13 mouse cellular contexts compared by ENCODE assay signal in the genomic region with DNA sequence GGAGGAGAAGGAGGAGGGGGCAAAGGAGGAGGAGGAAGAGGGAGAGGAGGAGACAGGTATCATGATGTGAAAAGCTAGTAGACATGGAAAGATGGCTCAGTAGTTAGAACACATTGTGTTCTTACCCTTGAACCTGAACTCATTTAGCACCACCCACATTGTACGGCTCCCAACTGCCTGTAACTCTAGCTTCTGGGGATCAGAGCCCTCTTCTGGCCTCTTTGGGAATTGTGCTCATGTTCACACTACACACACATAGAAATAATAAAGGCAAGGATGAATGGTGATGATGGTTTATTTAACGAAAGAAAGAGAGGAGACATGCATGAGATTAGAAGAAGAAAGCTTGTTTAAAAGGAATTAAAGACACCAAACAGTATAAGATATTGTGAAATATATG. TPM values are rescaled to one million over a fixed set of nuclear protein-coding genes. Genes with fewer than 3 reads are reported as not detected.
A peak's percentile ranks its signal among the peaks of the same experiment; 100 is the strongest.
DNase-seq lines count a peak whose midpoint lies in the region; ATAC-seq and TF ChIP-seq lines count a peak whose summit lies in the region.
"Had no signal": no experiment of that assay in that cellular context is flagged by ENCODE, and none has a peak within 500 bp of the region (broad histone marks: within the 10 kb centered on the region; RNA-seq: fewer than 3 reads in every experiment).

No protein-coding gene starts in this region.

- TF ChIP-seq CTCF in liver, embryonic 14.5 days (IDR thresholded peaks at IDR 0.05; ENCODE audit: low read depth): 0 out of 2 replicates have a peak, but pooled peaks have one; percentile 12
- TF ChIP-seq CTCF in E14TG2a.4 (conservative IDR thresholded peaks at IDR 0.05; ENCODE audit: low read length): peak; percentile 68

- no peak for ATAC-seq in liver, embryonic 14.5 days (ENCODE audit: insufficient read depth)
- ATAC-seq in liver, embryonic 11.5 days (replicated peaks; ENCODE audit: low FRiP score): no peak
- no peak for ATAC-seq in hindbrain, embryonic 16.5 days
- ATAC-seq in frontal cortex, adult (ENCODE audit: low TSS enrichment): no peak
- ATAC-seq: midbrain, embryonic 13.5 days had no signal

- H3K27ac ChIP-seq in liver, embryonic 14.5 days: no peak overlapping the region
- no peak overlapping the region for H3K27ac ChIP-seq in liver, embryonic 11.5 days (ENCODE audit: low read depth, low read length)
- H3K27ac ChIP-seq in hindbrain, embryonic 16.5 days (ENCODE audit: low read depth, low read length): no peak overlapping the region
- H3K27ac ChIP-seq: left cerebral cortex, adult 2 months; liver, embryonic 15.5 days; midbrain, embryonic 13.5 days had no signal

- H3K36me3 ChIP-seq in liver, embryonic 14.5 days (replicated peaks; ENCODE audit: control insufficient read depth, insufficient read depth, low read depth): no peaks in the 10 kb centered on the region
- H3K36me3 ChIP-seq in liver, embryonic 11.5 days (ENCODE audit: control insufficient read depth, insufficient read depth, low read length): no peaks in the 10 kb centered on the region
- no peaks in the 10 kb centered on the region for H3K36me3 ChIP-seq in E14TG2a.4 (ENCODE audit: insufficient read depth, low read length)
- H3K36me3 ChIP-seq in hindbrain, embryonic 16.5 days (ENCODE audit: control insufficient read depth, insufficient read depth, low read length): no peaks in the 10 kb centered on the region
- H3K36me3 ChIP-seq: liver, embryonic 15.5 days; midbrain, embryonic 13.5 days had no signal

- 49% methylated on average over 2 of the region's 2 CpGs for WGBS in liver, embryonic 14.5 days (ENCODE audit: insufficient replicate concordance)
- WGBS in liver, embryonic 11.5 days: 64% methylated on average over 2 of the region's 2 CpGs
- 76% methylated on average over 2 of the region's 2 CpGs for WGBS in hindbrain, embryonic 16.5 days

- no peak for TF ChIP-seq EP300 in liver, embryonic 14.5 days (IDR thresholded peaks at IDR 0.05; ENCODE audit: low read depth)

- H3K4me3 ChIP-seq in liver, embryonic 14.5 days (ENCODE audit: insufficient read depth in 1 of 2, low read depth in 2 of 2, low read length in 2 of 2): no peak overlapping the region
- no peak overlapping the region for H3K4me3 ChIP-seq in liver, embryonic 11.5 days (ENCODE audit: low read depth, low read length)
- H3K4me3 ChIP-seq in E14TG2a.4 (replicated peaks; ENCODE audit: low read length): no peak overlapping the region
- H3K4me3 ChIP-seq in hindbrain, embryonic 16.5 days (ENCODE audit: low read length): no peak overlapping the region
- H3K4me3 ChIP-seq: left cerebral cortex, adult 2 months; liver, embryonic 15.5 days; midbrain, embryonic 13.5 days had no signal

- no peaks in the 10 kb centered on the region for H3K4me1 ChIP-seq in liver, embryonic 14.5 days (replicated peaks; ENCODE audit: control insufficient read depth in 2 of 2, insufficient read depth in 2 of 2, low read length in 1 of 2)
- no peaks in the 10 kb centered on the region for H3K4me1 ChIP-seq in liver, embryonic 11.5 days (replicated peaks; ENCODE audit: control insufficient read depth, insufficient read depth, low read length)
- H3K4me1 ChIP-seq in E14TG2a.4 (replicated peaks; ENCODE audit: low read depth, low read length): no peaks in the 10 kb centered on the region
- H3K4me1 ChIP-seq in hindbrain, embryonic 16.5 days (ENCODE audit: control insufficient read depth, insufficient read depth, low read depth, low read length): no peaks in the 10 kb centered on the region
- H3K4me1 ChIP-seq: liver, embryonic 15.5 days; midbrain, embryonic 13.5 days had no signal

- no peaks in the 10 kb centered on the region for H3K9me3 ChIP-seq in liver, embryonic 14.5 days (ENCODE audit: control insufficient read depth, low read length)
- H3K9me3 ChIP-seq in liver, embryonic 11.5 days (ENCODE audit: control insufficient read depth, low read length): no peaks in the 10 kb centered on the region
- no peaks in the 10 kb centered on the region for H3K9me3 ChIP-seq in E14TG2a.4 (ENCODE audit: low read length)
- H3K9me3 ChIP-seq in hindbrain, embryonic 16.5 days (ENCODE audit: control insufficient read depth, low read length): no peaks in the 10 kb centered on the region
- H3K9me3 ChIP-seq: liver, embryonic 15.5 days; midbrain, embryonic 13.5 days had no signal

- H3K4me2 ChIP-seq in liver, embryonic 14.5 days (ENCODE audit: low read depth): no peak overlapping the region
- no peak overlapping the region for H3K4me2 ChIP-seq in liver, embryonic 11.5 days
- no peak overlapping the region for H3K4me2 ChIP-seq in hindbrain, embryonic 16.5 days (ENCODE audit: low read length)
- H3K4me2 ChIP-seq: liver, embryonic 15.5 days; midbrain, embryonic 13.5 days had no signal

- no peaks in the 10 kb centered on the region for H3K27me3 ChIP-seq in liver, embryonic 14.5 days (ENCODE audit: control insufficient read depth, insufficient read depth, low read length)
- no peaks in the 10 kb centered on the region for H3K27me3 ChIP-seq in liver, embryonic 11.5 days (replicated peaks; ENCODE audit: control insufficient read depth, insufficient read depth, low read length)
- H3K27me3 ChIP-seq in E14TG2a.4 (ENCODE audit: insufficient read depth, low read length): no peaks in the 10 kb centered on the region
- no peaks in the 10 kb centered on the region for H3K27me3 ChIP-seq in hindbrain, embryonic 16.5 days (replicated peaks; ENCODE audit: control insufficient read depth, insufficient read depth, low read length)
- H3K27me3 ChIP-seq: liver, embryonic 15.5 days; midbrain, embryonic 13.5 days had no signal

- no peak overlapping the region for H3K9ac ChIP-seq in liver, embryonic 14.5 days (replicated peaks)
- H3K9ac ChIP-seq in liver, embryonic 11.5 days (ENCODE audit: low read depth, low read length): no peak overlapping the region
- H3K9ac ChIP-seq in hindbrain, embryonic 16.5 days (ENCODE audit: low read depth, low read length): no peak overlapping the region
- H3K9ac ChIP-seq: liver, embryonic 15.5 days; midbrain, embryonic 13.5 days had no signal

- DNase-seq in liver, embryonic 14.5 days (ENCODE audit: low read depth in 3 of 3, low spot score in 3 of 3): no peak
- no peak for DNase-seq in liver, embryonic 11.5 days (ENCODE audit: low spot score)
- DNase-seq in induced T-regulatory cell, adult 2 months (ENCODE audit: low read depth): peak; percentile 34
- peak; percentile 49 for DNase-seq in thymus, postnatal 14 days
- DNase-seq in left cerebral cortex, adult 8-10 months (ENCODE audit: low spot score in 2 of 2): no peak
- DNase-seq: cerebellum, postnatal 14 days; kidney, postnatal 10 days had no signal

RNA-seq across cellular contexts. Expression of gene Mctp2, which starts 36.4 kb away (rescaled TPM):
- polyA plus RNA-seq in liver, embryonic 14.5 days (2012; rRNA removed): 0.08 and 0.13 TPM in 2 replicates
- polyA plus RNA-seq in liver, embryonic 14.5 days (2014; fragmentation: Nextera tagmentation; extraction: Ambion mirVana): 0.20 and 0.30 TPM in 2 replicates
- polyA plus RNA-seq in liver, embryonic 11.5 days (2014; fragmentation: Nextera tagmentation; extraction: Ambion mirVana): 0.26 and 0.33 TPM in 2 replicates
- 1 to 10 TPM; 1.4 to 1.8 (median 1.6) TPM for total RNA-seq in left cerebral cortex, adult 8-10 months (2022)
- 0.69 and 0.74 TPM in 2 replicates for polyA plus RNA-seq in hindbrain, embryonic 16.5 days (2015; fragmentation: Nextera tagmentation; extraction: Ambion mirVana)

Comparison
In these comparisons a context has a peak if more than half of its experiments do, and no peak if none do; other contexts are left out.
1. DNase-seq: peak in induced T-regulatory cell, adult 2 months (single experiment) and thymus, postnatal 14 days (single experiment); none in liver, embryonic 14.5 days (0 of 3), liver, embryonic 11.5 days (single experiment) and left cerebral cortex, adult 8-10 months (0 of 2).